In the genomic region with DNA sequence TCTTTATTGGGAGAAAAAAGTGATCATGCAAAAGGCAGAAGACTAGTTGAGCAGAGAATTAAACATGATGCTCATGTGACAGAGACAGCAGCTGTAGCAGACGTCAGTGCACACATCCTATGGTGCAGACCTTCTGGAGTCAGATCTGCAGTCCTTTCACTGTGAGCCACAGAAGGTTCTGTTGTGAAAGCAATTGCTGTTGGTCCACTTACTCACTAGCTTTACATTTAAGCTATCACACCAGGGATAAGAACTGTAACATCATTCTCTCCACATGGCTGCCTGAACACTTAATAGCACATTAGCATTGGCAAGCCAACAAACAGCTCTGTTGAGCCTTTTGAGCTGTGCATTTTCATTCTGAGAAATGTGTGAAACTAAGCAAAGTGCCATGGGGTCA, we compare ENCODE assay signal across 22 mouse cellular contexts.
"Had no signal": no experiment of that assay in that cellular context is flagged by ENCODE, and none has a peak within 500 bp of the region (broad histone marks: within the 10 kb centered on the region; RNA-seq: fewer than 3 reads in every experiment).

No protein-coding gene starts in this region.

- DNase-seq: kidney, postnatal 25 days; layer of hippocampus, adult 9-11 months; liver, postnatal 0 days; lung, postnatal 10 days; lung, postnatal 4 days; right cerebral cortex, adult 18-20 months; right cerebral cortex, postnatal 14 days; right cerebral cortex, postnatal 4 days; thymus, adult 2 months; thymus, postnatal 14 days; thymus, postnatal 4 days had no signal

- H3K4me2 ChIP-seq: limb, embryonic 12.5 days; limb, embryonic 15.5 days; liver, embryonic 11.5 days; lung, embryonic 15.5 days; midbrain, embryonic 12.5 days; neural tube, embryonic 12.5 days; neural tube, embryonic 15.5 days had no signal

- H3K4me1 ChIP-seq: limb, embryonic 12.5 days; limb, embryonic 15.5 days; lung, embryonic 15.5 days; midbrain, embryonic 12.5 days; neural tube, embryonic 12.5 days; neural tube, embryonic 15.5 days had no signal

- H3K27me3 ChIP-seq: limb, embryonic 12.5 days; limb, embryonic 15.5 days; lung, embryonic 15.5 days; midbrain, embryonic 12.5 days; neural tube, embryonic 12.5 days; neural tube, embryonic 15.5 days had no signal

- ATAC-seq: liver, postnatal 0 days had no signal

- H3K27ac ChIP-seq: kidney, postnatal 0 days; layer of hippocampus, adult 2 months; limb, embryonic 12.5 days; limb, embryonic 15.5 days; liver, embryonic 14.5 days; lung, embryonic 15.5 days; midbrain, embryonic 12.5 days; neural tube, embryonic 12.5 days; neural tube, embryonic 15.5 days; stomach, postnatal 0 days had no signal

- H3K9me3 ChIP-seq: limb, embryonic 12.5 days; limb, embryonic 15.5 days; lung, embryonic 15.5 days; midbrain, embryonic 12.5 days; neural tube, embryonic 12.5 days; neural tube, embryonic 15.5 days had no signal

- H3K4me3 ChIP-seq: layer of hippocampus, adult 2 months; limb, embryonic 12.5 days; limb, embryonic 15.5 days; lung, embryonic 15.5 days; midbrain, embryonic 12.5 days; neural tube, embryonic 12.5 days; neural tube, embryonic 15.5 days had no signal

- H3K9ac ChIP-seq: limb, embryonic 12.5 days; limb, embryonic 15.5 days; liver, embryonic 14.5 days; liver, postnatal 0 days; lung, embryonic 15.5 days; midbrain, embryonic 12.5 days; neural tube, embryonic 12.5 days; neural tube, embryonic 15.5 days had no signal

- H3K36me3 ChIP-seq: limb, embryonic 12.5 days; limb, embryonic 15.5 days; lung, embryonic 15.5 days; midbrain, embryonic 12.5 days; neural tube, embryonic 12.5 days; neural tube, embryonic 15.5 days had no signal
